Mouse (Mus musculus) lung, postnatal 0 days (tissue): ENCODE data around the gene Hpn.

Experiments used
- CTCF ChIP-seq: IDR thresholded peaks from 2 replicates; pipeline ENCODE4 v1.5.1; 2016; ENCODE audit warnings: antibody characterized with exemption, mild to moderate bottlenecking
- EP300 ChIP-seq: IDR thresholded peaks from 2 replicates; pipeline ENCODE4 v1.6.1; 2016; ENCODE audit warnings: antibody characterized with exemption, mild to moderate bottlenecking, control low read depth

DNA sequence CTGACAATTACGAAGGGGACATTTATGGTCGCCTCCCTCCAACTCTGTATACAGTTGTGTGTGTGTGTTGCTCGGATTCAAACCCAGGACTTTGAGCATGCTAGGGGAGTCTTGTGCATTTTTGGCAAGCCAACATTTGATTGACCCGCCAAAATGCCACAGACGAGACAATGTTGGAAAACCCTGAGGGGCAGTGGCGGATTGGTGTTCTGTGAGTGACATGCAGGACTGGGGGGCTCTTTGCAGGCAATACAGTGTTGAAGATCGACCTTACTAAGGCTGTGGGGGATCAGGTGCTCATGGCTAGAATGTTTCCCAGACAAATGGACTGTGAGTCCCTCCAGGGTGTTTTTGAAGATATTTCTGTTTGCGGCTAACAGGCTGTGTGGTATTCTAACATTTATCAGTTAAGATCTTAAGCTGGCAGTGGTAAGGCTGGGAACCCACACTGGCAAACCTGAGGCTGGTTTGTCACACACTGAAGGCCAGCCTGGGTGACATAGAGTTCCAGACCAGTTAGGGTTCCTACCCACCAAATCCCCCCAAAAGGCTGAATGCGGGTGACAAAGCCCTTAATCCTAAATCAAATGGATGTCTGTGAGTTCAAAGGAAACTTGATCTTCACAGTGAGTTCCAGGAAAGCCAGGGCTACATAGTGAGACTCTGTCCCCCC, 18.1 kb downstream of the Hpn start:
- no peak for TF ChIP-seq CTCF
- no peak for TF ChIP-seq EP300
